Mouse (Mus musculus) forebrain, embryonic 16.5 days (tissue): ENCODE data around the gene Pgm1. TPM values are rescaled to one million over a fixed set of nuclear protein-coding genes. Genes with fewer than 3 reads are reported as not detected.

Experiments used
- ATAC-seq: fragments of 200-750 bp; cut with Nextera tagmentation; 2 replicates; pipeline ENCODE4 v1.8.0; 2017; ENCODE audit warnings: mild to moderate bottlenecking, moderate library complexity
- H3K27ac ChIP-seq: fragments of 300-500 bp; sonication (generic); 2 replicates; pipeline ENCODE4 v1.5.1; 2014; ENCODE audit warnings: low read length, control low read depth
- H3K27me3 ChIP-seq: fragments of 300-500 bp; sonication (generic); replicated peaks from 2 replicates; pipeline ENCODE4 v1.6.1; 2014; ENCODE audit warnings: low read length; ENCODE audit not compliant: control insufficient read depth, insufficient read depth
- H3K36me3 ChIP-seq: fragments of 300-500 bp; sonication (generic); 2 replicates; pipeline ENCODE4 v1.6.1; 2014; ENCODE audit not compliant: control insufficient read depth, insufficient read depth
- H3K4me1 ChIP-seq: fragments of 300-500 bp; sonication (generic); replicated peaks from 2 replicates; pipeline ENCODE4 v1.6.1; 2014; ENCODE audit warnings: low read length; ENCODE audit not compliant: control insufficient read depth, insufficient read depth
- H3K4me2 ChIP-seq: fragments of 300-500 bp; sonication (generic); 2 replicates; pipeline ENCODE4 v1.6.1; 2014; ENCODE audit warnings: mild to moderate bottlenecking, low read length, control low read depth
- H3K4me3 ChIP-seq: fragments of 300-500 bp; sonication (generic); replicated peaks from 2 replicates; pipeline ENCODE4 v1.5.1; 2014; ENCODE audit warnings: mild to moderate bottlenecking, low read length, control low read depth
- H3K9ac ChIP-seq: fragments of 300-500 bp; sonication (generic); replicated peaks from 2 replicates; pipeline ENCODE4 v1.6.1; 2014; ENCODE audit warnings: low read depth, low read length, control low read depth
- H3K9me3 ChIP-seq: fragments of 300-500 bp; sonication (generic); 2 replicates; pipeline ENCODE4 v1.6.1; 2016; ENCODE audit warnings: low read length; ENCODE audit not compliant: control insufficient read depth
- WGBS: fragments of 180-500 bp; shearing (Covaris S2); extraction: QIAGEN DNeasy Blood & Tissue Kit; methylation state at CpG from one replicate; pipeline ENCODE4 v1.1.7; 2014; 5-methylcytosine and 5-hydroxymethylcytosine counted together
- polyA plus RNA-seq: library from polyadenylated mRNA; unstranded; fragments of >200 nt; fragmentation: Nextera tagmentation; extraction: Ambion mirVana; gene quantifications from 2 replicates; pipeline ENCODE4 v1.2.1, GENCODE M21; 2015

The Pgm1 gene
- polyA plus RNA-seq, 1 experiment from 2014 or later, result 46.0 TPM

DNA sequence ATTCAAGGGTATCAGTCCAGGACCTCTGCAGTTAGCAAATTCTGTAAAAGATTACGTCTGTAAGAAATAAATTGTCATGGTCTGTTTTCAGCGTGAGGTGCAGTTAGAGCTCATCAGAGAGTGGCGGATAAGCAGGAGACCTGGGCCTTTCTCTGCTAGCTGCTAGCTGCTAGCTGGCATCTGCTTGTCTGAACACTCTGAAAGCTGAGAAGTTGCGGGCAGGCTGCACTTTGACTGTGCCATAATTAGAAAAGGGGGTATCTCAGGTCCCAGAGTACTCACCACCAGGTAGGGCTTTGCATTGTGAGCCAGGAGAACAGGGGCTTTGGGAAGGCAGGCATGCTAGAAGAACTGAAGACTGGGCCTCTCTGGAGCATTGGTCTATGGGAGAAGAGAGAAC is 2.6 kb downstream of the Pgm1 start:
- Histone ChIP-seq H3K4me1 (peaks cover 13% of the 10 kb centered on the region), H3K9ac (no peak overlapping the region), H3K4me2 (no peak overlapping the region), H3K9me3 (no peaks in the 10 kb centered on the region), H3K27me3 (no peaks in the 10 kb centered on the region), H3K27ac (no peak overlapping the region), H3K4me3 (no peak overlapping the region), H3K36me3 (no peaks in the 10 kb centered on the region)
- ATAC-seq, result no peak
- 92% methylated on average over 4 of the region's 4 CpGs for WGBS

DNA sequence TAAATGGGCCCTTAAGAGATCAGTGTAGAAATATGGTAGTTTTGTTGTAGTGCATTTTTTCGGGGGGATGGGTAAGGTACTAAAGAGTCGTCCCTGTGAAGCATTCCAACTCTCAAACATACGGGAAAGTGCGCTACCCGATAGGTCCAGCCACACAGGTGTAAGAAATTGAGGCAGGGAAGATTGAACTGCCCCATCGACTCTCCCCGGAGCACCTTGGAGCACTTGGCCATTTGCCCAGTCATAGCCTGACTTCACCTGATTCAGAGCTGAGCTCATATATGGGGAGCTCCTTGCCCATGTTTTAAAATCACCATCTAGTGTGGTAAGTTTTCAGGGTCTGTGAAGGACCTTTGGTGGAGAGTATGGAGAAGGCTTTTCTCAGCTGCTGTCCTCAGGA is 5.6 kb downstream of the Pgm1 start:
- 89% methylated on average over 7 of the region's 7 CpGs for WGBS
- H3K36me3 ChIP-seq, result no peaks in the 10 kb centered on the region
- no peak overlapping the region for H3K27ac ChIP-seq
- ATAC-seq, result no peak
- H3K27me3 ChIP-seq, result no peaks in the 10 kb centered on the region
- H3K4me2 ChIP-seq, result no peak overlapping the region
- no peak overlapping the region for H3K4me3 ChIP-seq
- no peak overlapping the region for H3K9ac ChIP-seq
- no peaks in the 10 kb centered on the region for H3K9me3 ChIP-seq
- peaks cover 9% of the 10 kb centered on the region for H3K4me1 ChIP-seq

DNA sequence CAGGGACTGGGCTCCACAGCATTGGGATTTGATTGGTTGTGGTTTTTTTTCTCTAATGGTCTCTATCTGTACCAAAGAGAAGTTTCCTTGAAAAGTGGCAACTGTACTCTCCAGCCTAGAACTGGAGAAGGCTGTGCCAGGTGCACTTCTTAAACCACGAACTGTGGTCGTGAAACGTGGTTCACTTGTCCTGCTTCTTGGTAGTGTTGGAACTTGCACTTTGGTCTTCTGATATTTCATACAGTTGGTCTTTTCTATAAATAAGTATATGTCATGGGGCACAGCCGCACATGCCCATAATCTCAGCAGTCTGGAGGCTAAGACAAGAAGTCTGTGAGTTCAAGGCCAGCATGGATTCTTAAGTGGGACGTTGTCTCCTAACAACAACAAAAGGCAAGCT is 7.1 kb downstream of the Pgm1 start:
- no peak for ATAC-seq
- H3K27ac ChIP-seq, result no peak overlapping the region
- no peaks in the 10 kb centered on the region for H3K36me3 ChIP-seq
- no peaks in the 10 kb centered on the region for H3K9me3 ChIP-seq
- H3K4me2 ChIP-seq, result no peak overlapping the region
- H3K4me1 ChIP-seq, result no peaks in the 10 kb centered on the region
- H3K27me3 ChIP-seq, result no peaks in the 10 kb centered on the region
- H3K9ac ChIP-seq, result no peak overlapping the region
- 94% methylated on average over 5 of the region's 5 CpGs for WGBS
- H3K4me3 ChIP-seq, result no peak overlapping the region

DNA sequence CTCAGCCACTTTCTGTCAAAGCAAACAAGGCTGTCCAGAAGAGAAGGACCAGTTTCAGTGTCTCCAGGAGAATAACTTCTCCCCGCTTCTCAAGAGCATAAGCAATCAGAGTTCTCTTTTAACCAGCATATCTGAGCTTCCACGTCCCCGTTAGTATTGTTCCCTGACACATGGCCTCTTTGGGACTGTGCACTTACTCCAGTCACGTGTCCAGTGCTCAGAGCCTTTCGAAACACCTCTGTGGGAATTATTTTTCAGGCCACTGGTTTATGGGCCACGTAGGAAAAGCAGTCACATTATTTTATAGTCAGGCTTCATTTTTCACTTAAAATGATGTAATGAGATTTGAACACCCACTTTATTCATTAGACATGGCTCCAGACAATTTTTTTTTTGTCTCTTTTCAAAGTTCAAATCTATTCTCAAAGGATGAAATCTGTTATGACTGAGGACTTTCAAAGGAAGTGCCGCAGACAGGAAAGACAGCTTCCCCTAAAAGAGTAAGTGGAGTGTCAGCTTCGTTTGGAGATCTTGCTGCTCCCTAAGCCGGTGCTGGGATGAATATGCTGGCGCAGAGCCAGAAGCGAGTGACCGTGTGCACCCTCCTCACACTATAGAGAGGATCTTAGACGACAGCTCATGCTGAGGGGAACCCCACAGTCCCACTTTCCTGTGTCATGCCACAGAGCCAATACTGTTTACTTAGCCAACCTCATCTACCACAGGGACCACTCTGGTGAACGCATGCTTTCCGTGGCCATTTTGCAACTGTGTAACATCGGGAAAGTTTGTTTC is 10.7 kb downstream of the Pgm1 start:
- Histone ChIP-seq H3K27me3 (no peaks in the 10 kb centered on the region), H3K9me3 (no peaks in the 10 kb centered on the region), H3K4me3 (no peak overlapping the region), H3K36me3 (no peaks in the 10 kb centered on the region), H3K27ac (no peak overlapping the region), H3K9ac (no peak overlapping the region), H3K4me1 (no peaks in the 10 kb centered on the region), H3K4me2 (no peak overlapping the region)
- no peak for ATAC-seq
- 47% methylated on average over 16 of the region's 16 CpGs for WGBS

DNA sequence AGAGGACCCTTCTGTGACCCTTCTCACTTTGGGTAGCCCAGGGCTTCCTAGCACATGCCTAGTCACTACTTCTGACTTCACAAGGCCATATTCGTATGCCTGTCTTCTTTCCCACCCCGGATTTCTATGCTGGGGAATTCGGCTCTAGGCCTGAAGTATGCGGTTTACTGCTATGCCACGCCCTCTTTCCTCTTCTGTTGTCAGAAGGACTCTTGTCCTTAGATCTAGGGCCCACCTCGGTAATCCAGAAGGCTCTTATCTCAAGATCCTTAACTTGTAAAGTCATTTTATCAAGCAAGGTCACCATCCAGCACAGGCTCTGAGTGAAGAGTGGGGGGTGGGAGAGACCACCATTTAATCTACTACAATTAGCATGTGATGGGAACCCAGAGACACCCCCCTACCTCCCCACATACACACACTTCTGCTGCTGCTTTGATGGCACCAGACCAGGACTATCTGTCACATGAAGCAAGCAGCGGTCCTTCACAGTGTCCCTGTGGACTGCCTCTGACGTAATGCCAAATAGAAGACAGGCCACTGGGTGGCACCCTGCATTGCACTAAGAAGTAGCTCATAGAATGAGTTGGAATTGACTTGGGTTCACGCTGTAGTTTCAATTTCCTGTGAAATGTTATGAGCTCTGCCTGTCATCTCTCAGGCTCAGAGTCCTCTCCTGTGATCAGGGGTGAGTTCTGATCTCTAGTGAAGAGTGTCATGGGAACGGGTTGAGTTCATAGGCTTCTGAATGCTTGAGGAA is 12.6 kb downstream of the Pgm1 start:
- H3K4me2 ChIP-seq, result no peak overlapping the region
- H3K27me3 ChIP-seq, result no peaks in the 10 kb centered on the region
- no peak for ATAC-seq
- no peak overlapping the region for H3K9ac ChIP-seq
- H3K9me3 ChIP-seq, result no peaks in the 10 kb centered on the region
- no peaks in the 10 kb centered on the region for H3K36me3 ChIP-seq
- no peaks in the 10 kb centered on the region for H3K4me1 ChIP-seq
- H3K4me3 ChIP-seq, result no peak overlapping the region
- no peak overlapping the region for H3K27ac ChIP-seq
- 88% methylated on average over 10 of the region's 10 CpGs for WGBS

GRCm38 (mm10) chr4:99944606-99945005 is 15.4 kb downstream of the Pgm1 start:
- Histone ChIP-seq H3K9me3 (no peaks in the 10 kb centered on the region), H3K4me3 (no peak overlapping the region), H3K4me2 (no peak overlapping the region), H3K4me1 (no peaks in the 10 kb centered on the region), H3K36me3 (no peaks in the 10 kb centered on the region), H3K27ac (no peak overlapping the region), H3K9ac (no peak overlapping the region), H3K27me3 (no peaks in the 10 kb centered on the region)
- ATAC-seq, result no peak
- 80% methylated on average over 2 of the region's 2 CpGs for WGBS

DNA sequence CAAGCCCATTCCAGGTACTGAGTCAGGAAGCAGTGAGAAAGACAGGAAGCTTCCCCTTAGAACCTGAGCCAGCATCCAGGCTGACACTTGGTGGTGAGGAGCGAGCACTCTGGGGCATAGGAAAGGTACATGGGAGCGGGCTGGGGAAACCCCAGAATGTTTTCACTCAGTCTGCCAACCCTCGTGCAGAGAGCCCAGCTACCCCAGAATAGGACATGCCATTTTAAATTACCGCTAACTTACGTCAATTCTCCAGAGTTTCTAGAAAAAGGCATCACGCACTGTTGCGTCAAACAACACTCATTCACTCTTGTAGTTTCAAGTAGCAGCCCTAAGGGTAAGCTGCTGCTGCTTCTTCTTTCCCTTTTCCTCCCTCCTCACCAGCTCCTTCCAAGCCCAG is 15.8 kb downstream of the Pgm1 start:
- H3K9me3 ChIP-seq, result no peaks in the 10 kb centered on the region
- no peaks in the 10 kb centered on the region for H3K27me3 ChIP-seq
- WGBS, result 86% methylated on average over 7 of the region's 7 CpGs
- H3K27ac ChIP-seq, result no peak overlapping the region
- ATAC-seq, result no peak
- no peaks in the 10 kb centered on the region for H3K4me1 ChIP-seq
- H3K4me2 ChIP-seq, result no peak overlapping the region
- no peaks in the 10 kb centered on the region for H3K36me3 ChIP-seq
- H3K4me3 ChIP-seq, result no peak overlapping the region
- no peak overlapping the region for H3K9ac ChIP-seq

- no peak for ATAC-seq
- Histone ChIP-seq H3K9me3 (no peaks in the 10 kb centered on the region), H3K27ac (no peak overlapping the region), H3K4me2 (no peak overlapping the region), H3K4me1 (no peaks in the 10 kb centered on the region), H3K27me3 (no peaks in the 10 kb centered on the region), H3K4me3 (no peak overlapping the region), H3K9ac (no peak overlapping the region), H3K36me3 (no peaks in the 10 kb centered on the region)
- WGBS, result 88% methylated on average over 2 of the region's 2 CpGs
Measured at GRCm38 (mm10) chr4:99946516-99946915, 17.3 kb downstream of the Pgm1 start.

GRCm38 (mm10) chr4:99947192-99947591 is 18.0 kb downstream of the Pgm1 start:
- no peak overlapping the region for H3K4me2 ChIP-seq
- no peaks in the 10 kb centered on the region for H3K36me3 ChIP-seq
- H3K27me3 ChIP-seq, result no peaks in the 10 kb centered on the region
- no peak overlapping the region for H3K4me3 ChIP-seq
- WGBS, result 94% methylated on average over 1 of the region's 1 CpGs
- no peaks in the 10 kb centered on the region for H3K9me3 ChIP-seq
- H3K9ac ChIP-seq, result no peak overlapping the region
- no peaks in the 10 kb centered on the region for H3K4me1 ChIP-seq
- peak; percentile 73 for ATAC-seq
- H3K27ac ChIP-seq, result no peak overlapping the region
